Mouse (Mus musculus): Measurements from ENCODE around the gene Rcc1. TPM values are rescaled to one million over a fixed set of nuclear protein-coding genes. Genes with fewer than 3 reads are reported as not detected.
"Not testable (repeated sequence)": the region's sequence is repeated elsewhere in the genome, so short reads cannot be mapped to it uniquely, and the experiment has no call there.

Gene Rcc1
- polyA plus RNA-seq, 1 experiment from 2014 or later = 42.4 TPM

DNA sequence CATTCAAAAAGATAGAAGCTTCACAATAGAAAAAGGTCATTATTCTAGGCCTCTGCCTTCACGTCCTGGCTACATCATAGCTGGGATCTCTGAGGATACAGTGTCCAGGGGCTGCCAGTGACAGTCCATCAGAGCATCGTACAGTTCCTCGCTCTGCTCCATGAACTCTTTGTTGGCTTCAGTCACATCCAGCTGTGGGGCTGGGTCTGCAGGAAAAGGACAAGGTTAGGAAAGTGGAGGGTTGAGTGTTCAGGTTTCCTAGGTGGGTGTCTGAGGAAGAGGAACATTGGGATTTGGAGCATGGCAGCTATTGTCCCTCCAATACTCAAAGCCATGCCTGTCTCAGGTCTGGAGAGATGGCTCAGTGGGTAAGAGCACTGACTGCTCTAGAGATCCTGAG, 41.6 kb downstream of the Rcc1 start:
- H3K4me3 ChIP-seq (ENCODE audit: low read depth, low read length) = no peak overlapping the region
- H3K9ac ChIP-seq (ENCODE audit: low read length) = no peak overlapping the region
- ATAC-seq (no peak), DNase-seq (ENCODE audit: low spot score) (no peak)
- WGBS = 42% methylated on average over 3 of the region's 3 CpGs
- H3K27me3 ChIP-seq (replicated peaks; ENCODE audit: control insufficient read depth, insufficient read depth, low read length) = no peaks in the 10 kb centered on the region
- peaks cover 56% of the 10 kb centered on the region for H3K36me3 ChIP-seq (ENCODE audit: control insufficient read depth, insufficient read depth, low read length)
- no peak overlapping the region for H3K4me2 ChIP-seq (ENCODE audit: low read length)
- no peaks in the 10 kb centered on the region for H3K9me3 ChIP-seq (replicated peaks; ENCODE audit: control insufficient read depth, low read length)
- H3K27ac ChIP-seq (ENCODE audit: low read depth, low read length) = no peak overlapping the region
- H3K4me1 ChIP-seq (ENCODE audit: control insufficient read depth, insufficient read depth, low read length) = peaks cover 7% of the 10 kb centered on the region

GRCm38 (mm10) chr4:132311209-132311608, 42.2 kb downstream of the Rcc1 start:
- DNase-seq (ENCODE audit: low spot score) = no peak
- H3K27ac ChIP-seq (ENCODE audit: low read depth, low read length) = no peak overlapping the region
- 36% methylated on average over 1 of the region's 1 CpGs for WGBS

DNA sequence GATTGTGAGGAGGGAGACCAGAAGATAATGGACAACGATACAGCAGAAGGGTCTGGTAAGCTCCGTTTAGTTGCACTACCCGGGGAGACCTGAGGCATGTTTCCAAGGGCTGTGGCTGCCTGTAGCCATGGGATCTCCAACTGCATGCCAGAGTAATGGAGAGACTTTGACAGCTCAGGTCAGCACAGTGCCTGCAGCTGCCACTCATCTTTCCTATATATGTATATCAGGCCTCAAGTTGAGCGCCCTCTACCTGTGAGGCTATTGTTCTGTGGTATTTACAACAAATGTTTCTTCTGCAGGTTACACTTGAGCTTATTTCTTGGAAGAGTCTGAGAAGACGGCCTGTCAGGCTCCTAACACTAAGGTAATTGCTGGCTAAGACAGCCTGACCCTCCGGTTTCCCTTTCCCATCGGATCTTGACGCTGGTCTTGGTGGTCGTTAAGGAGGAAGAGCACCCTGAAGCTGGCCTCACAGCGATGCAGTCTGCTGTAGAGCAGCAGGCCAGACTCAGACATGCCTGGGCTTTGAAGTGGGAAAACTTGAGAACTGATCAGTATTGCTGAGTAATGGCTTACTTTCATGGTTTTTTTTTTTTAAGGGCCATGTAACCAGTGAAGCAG, 43.4 kb downstream of the Rcc1 start:
- peaks cover 43% of the 10 kb centered on the region for H3K36me3 ChIP-seq (ENCODE audit: control insufficient read depth, insufficient read depth, low read length)
- H3K4me1 ChIP-seq (ENCODE audit: control insufficient read depth, insufficient read depth, low read length) = peaks cover 7% of the 10 kb centered on the region
- H3K9me3 ChIP-seq (replicated peaks; ENCODE audit: control insufficient read depth, low read length) = no peaks in the 10 kb centered on the region
- H3K4me2 ChIP-seq (ENCODE audit: low read length) = peak overlapping the region; percentile 75
- no peak overlapping the region for H3K27ac ChIP-seq (ENCODE audit: low read depth, low read length)
- peak overlapping the region; percentile 97 for H3K9ac ChIP-seq (ENCODE audit: low read length)
- peak; percentile 58 for DNase-seq (ENCODE audit: low spot score)
- H3K4me3 ChIP-seq (ENCODE audit: low read depth, low read length) = peak overlapping the region; percentile 77
- H3K27me3 ChIP-seq (replicated peaks; ENCODE audit: control insufficient read depth, insufficient read depth, low read length) = no peaks in the 10 kb centered on the region
- 0 out of 2 replicates have a peak, but pooled peaks have one; percentile 27 for ATAC-seq
- 31% methylated on average over 10 of the region's 10 CpGs for WGBS

More at GRCm38 (mm10) chr4:132311209-132311608, 42.2 kb downstream of the Rcc1 start:
- no peak overlapping the region for H3K4me3 ChIP-seq (ENCODE audit: low read depth, low read length)
- peaks cover 50% of the 10 kb centered on the region for H3K36me3 ChIP-seq (ENCODE audit: control insufficient read depth, insufficient read depth, low read length)
- H3K27me3 ChIP-seq (replicated peaks; ENCODE audit: control insufficient read depth, insufficient read depth, low read length) = no peaks in the 10 kb centered on the region
- peaks cover 7% of the 10 kb centered on the region for H3K4me1 ChIP-seq (ENCODE audit: control insufficient read depth, insufficient read depth, low read length)
- H3K4me2 ChIP-seq (ENCODE audit: low read length) = no peak overlapping the region
- no peak overlapping the region for H3K9ac ChIP-seq (ENCODE audit: low read length)
- no peaks in the 10 kb centered on the region for H3K9me3 ChIP-seq (replicated peaks; ENCODE audit: control insufficient read depth, low read length)
- ATAC-seq = no peak

DNA sequence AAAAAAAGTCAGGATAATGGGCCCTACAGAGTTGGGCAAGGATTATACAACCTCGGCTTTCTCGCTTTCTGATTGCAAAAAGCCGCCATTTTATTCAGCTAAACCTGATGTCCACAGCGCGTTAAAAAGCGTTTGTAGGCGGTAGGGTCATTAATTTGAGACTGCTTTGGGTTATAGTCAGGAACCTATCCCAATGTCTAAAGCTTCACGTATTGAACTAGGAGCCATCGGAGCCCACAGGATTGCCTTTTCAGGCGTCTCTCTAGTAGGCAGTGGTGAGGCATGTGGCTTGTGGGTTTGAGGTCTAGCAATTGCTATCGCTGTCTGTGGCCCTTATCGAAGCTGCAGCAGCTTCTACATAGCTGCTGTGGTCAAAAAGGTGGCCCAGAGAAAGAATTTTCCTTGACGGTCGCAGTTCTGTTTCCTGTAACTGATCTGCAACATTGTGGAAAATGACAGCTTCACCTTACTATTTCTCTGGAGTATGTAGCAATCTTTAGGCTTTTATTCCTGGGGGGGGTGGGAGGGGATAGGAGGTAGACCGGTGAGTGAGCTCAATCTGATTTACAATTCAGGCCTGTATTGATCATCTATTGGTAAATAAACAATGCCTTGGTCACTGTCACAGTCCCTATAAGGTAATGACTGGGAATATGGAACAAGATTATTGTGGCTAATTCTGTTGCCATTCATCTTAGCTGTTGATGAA, 44.1 kb downstream of the Rcc1 start:
- H3K4me3 ChIP-seq (ENCODE audit: low read depth, low read length) = peak overlapping the region; percentile 77
- DNase-seq (ENCODE audit: low spot score) (peak; percentile 45), ATAC-seq (no peak)
- H3K36me3 ChIP-seq (ENCODE audit: control insufficient read depth, insufficient read depth, low read length) = peaks cover 42% of the 10 kb centered on the region
- 1% methylated on average over 15 of the region's 15 CpGs for WGBS
- H3K4me1 ChIP-seq (ENCODE audit: control insufficient read depth, insufficient read depth, low read length) = peaks cover 7% of the 10 kb centered on the region
- H3K4me2 ChIP-seq (ENCODE audit: low read length) = peak overlapping the region; percentile 75
- no peaks in the 10 kb centered on the region for H3K27me3 ChIP-seq (replicated peaks; ENCODE audit: control insufficient read depth, insufficient read depth, low read length)
- H3K9me3 ChIP-seq (replicated peaks; ENCODE audit: control insufficient read depth, low read length) = no peaks in the 10 kb centered on the region
- peak overlapping the region; percentile 97 for H3K9ac ChIP-seq (ENCODE audit: low read length)
- peak overlapping the region; percentile 92 for H3K27ac ChIP-seq (ENCODE audit: low read depth, low read length)

DNA sequence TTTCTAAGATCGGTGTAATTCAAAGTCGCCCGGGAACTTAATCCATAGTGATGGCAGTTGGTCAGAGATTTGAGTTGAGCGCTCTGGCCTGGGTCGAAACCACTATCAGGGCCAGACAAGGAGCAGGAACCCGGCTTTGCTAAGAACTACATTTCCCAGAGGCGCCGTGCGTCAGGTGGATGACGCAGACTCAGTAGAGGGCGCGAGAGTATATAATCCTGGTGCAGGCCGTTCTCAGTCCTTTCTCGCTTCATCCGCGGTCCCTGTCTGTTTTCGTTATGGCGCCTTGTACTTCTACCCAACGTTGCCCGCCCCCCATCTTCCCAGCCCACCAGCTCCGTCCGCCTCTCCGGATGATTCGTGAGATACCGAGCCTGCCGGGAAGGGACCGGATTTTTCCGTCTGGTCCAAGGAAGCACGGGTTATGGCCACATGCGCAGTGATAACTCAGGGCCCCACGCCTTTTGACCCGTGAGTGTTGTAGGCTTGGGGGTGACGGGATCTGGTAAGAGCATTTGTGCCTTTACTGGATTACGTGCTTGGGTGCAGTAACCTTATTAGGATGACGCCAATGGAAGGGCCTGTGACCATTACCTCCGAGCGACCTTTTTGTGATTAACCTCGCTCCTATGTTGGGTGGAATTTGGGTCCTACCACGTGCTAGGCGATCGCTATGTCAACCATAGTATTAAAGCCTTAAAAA, 44.8 kb downstream of the Rcc1 start:
- Histone ChIP-seq H3K4me1 (ENCODE audit: control insufficient read depth, insufficient read depth, low read length) (peaks cover 7% of the 10 kb centered on the region), H3K27me3 (replicated peaks; ENCODE audit: control insufficient read depth, insufficient read depth, low read length) (no peaks in the 10 kb centered on the region), H3K36me3 (ENCODE audit: control insufficient read depth, insufficient read depth, low read length) (peaks cover 35% of the 10 kb centered on the region), H3K4me3 (ENCODE audit: low read depth, low read length) (peak overlapping the region; percentile 77), H3K4me2 (ENCODE audit: low read length) (peak overlapping the region; percentile 75), H3K9me3 (replicated peaks; ENCODE audit: control insufficient read depth, low read length) (no peaks in the 10 kb centered on the region), H3K27ac (ENCODE audit: low read depth, low read length) (peak overlapping the region; percentile 92), H3K9ac (ENCODE audit: low read length) (peak overlapping the region; percentile 97)
- DNase-seq (ENCODE audit: low spot score) (peak; percentile 97), ATAC-seq (peak; percentile 95)
- WGBS = 1% methylated on average over 41 of the region's 41 CpGs

DNA sequence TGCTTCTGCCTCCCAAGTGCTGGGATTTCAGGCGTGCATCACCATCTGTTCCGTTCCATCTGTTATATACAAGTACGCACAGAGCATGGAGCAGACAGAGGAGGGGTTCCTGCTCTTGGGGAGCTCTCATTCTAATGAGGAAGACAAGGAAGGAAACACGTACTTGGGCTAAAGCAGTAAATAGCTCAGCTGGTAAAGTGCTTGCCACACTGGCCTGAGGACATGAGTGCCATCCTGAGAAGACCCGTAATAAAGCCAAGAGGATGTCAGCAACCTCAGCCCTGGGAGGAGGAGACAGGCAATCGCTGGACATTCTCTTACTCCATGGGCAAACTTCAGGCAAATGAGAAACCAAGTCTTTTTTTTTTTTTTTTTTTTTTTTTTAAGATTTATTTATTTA, 47.4 kb downstream of the Rcc1 start:
- Histone ChIP-seq H3K9ac (ENCODE audit: low read length) (no peak overlapping the region), H3K4me2 (ENCODE audit: low read length) (no peak overlapping the region), H3K9me3 (replicated peaks; ENCODE audit: control insufficient read depth, low read length) (no peaks in the 10 kb centered on the region), H3K36me3 (ENCODE audit: control insufficient read depth, insufficient read depth, low read length) (peaks cover 13% of the 10 kb centered on the region), H3K27me3 (replicated peaks; ENCODE audit: control insufficient read depth, insufficient read depth, low read length) (no peaks in the 10 kb centered on the region), H3K27ac (ENCODE audit: low read depth, low read length) (no peak overlapping the region), H3K4me3 (ENCODE audit: low read depth, low read length) (no peak overlapping the region), H3K4me1 (ENCODE audit: control insufficient read depth, insufficient read depth, low read length) (peaks cover 7% of the 10 kb centered on the region)
- ATAC-seq = no peak
- WGBS = 76% methylated on average over 6 of the region's 6 CpGs
- DNase-seq (ENCODE audit: low spot score) = no peak

DNA sequence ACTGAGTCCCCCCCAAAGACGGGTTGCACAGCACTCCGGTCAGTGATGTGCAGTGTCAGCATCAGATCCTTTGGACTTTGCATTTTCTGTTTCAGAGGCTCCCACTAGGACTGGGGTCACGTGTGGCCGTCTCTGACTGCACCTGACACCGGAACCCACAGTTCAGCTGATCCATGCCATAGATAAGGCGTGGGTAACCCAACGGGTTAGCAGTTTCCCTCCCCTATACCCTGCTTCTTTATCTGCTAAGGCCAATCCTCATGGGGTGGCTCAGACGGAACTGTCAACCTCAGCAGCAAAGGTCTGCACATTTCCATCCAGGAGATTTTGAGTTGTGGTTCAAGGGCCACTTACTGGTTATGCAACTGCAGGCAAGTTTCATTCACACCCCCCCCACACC, 48.1 kb downstream of the Rcc1 start:
- Histone ChIP-seq H3K9ac (ENCODE audit: low read length) (no peak overlapping the region), H3K27ac (ENCODE audit: low read depth, low read length) (no peak overlapping the region)

DNA sequence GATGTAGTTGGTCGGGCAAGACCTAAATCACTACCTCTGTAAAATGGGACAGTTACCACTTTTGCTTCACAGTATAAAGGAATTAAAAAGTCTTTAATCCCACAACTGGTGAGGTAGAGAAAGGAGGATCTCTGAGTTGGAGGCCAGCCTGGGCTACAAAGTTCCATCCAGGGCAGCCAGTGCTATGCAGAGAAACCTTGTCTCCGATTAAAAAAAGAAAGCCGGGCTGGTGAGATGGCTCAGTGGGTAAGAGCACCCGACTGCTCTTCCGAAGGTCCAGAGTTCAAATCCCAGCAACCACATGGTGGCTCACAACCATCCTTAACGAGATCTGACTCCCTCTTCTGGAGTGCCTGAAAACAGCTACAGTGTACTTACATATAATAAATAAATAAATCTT, 49.9 kb downstream of the Rcc1 start:
- not testable (repeated sequence) for H3K36me3 ChIP-seq (ENCODE audit: control insufficient read depth, insufficient read depth, low read length); H3K9me3 ChIP-seq (replicated peaks; ENCODE audit: control insufficient read depth, low read length); ATAC-seq; H3K4me1 ChIP-seq (ENCODE audit: control insufficient read depth, insufficient read depth, low read length); H3K27me3 ChIP-seq (replicated peaks; ENCODE audit: control insufficient read depth, insufficient read depth, low read length); H3K27ac ChIP-seq (ENCODE audit: low read depth, low read length); DNase-seq (ENCODE audit: low spot score)
- H3K4me2 ChIP-seq (ENCODE audit: low read length) = peak overlapping the region; percentile 60
- H3K9ac ChIP-seq (ENCODE audit: low read length) = 0 out of 2 replicates have a peak overlapping the region, but pooled peaks have one; percentile 52
- peak overlapping the region; percentile 32 for H3K4me3 ChIP-seq (ENCODE audit: low read depth, low read length)
- 48% methylated on average over 6 of the region's 6 CpGs for WGBS

More for the DNA sequence above, 48.1 kb downstream of the Rcc1 start:
- 88% methylated on average over 8 of the region's 8 CpGs for WGBS
- ATAC-seq (no peak), DNase-seq (ENCODE audit: low spot score) (no peak)
- Histone ChIP-seq H3K9me3 (replicated peaks; ENCODE audit: control insufficient read depth, low read length) (no peaks in the 10 kb centered on the region), H3K36me3 (ENCODE audit: control insufficient read depth, insufficient read depth, low read length) (peaks cover 6% of the 10 kb centered on the region), H3K4me1 (ENCODE audit: control insufficient read depth, insufficient read depth, low read length) (peaks cover 6% of the 10 kb centered on the region), H3K4me2 (ENCODE audit: low read length) (no peak overlapping the region), H3K4me3 (ENCODE audit: low read depth, low read length) (no peak overlapping the region), H3K27me3 (replicated peaks; ENCODE audit: control insufficient read depth, insufficient read depth, low read length) (no peaks in the 10 kb centered on the region)

Data from forebrain, embryonic 14.5 days (tissue).